Mouse (Mus musculus): Measurements from ENCODE around the gene Ints14.
"Not testable (repeated sequence)": the region's sequence is repeated elsewhere in the genome, so short reads cannot be mapped to it uniquely, and the experiment has no call there.

The Ints14 gene

GRCm38 (mm10) chr9:64953190-64953589 is 7.5 kb upstream of the Ints14 start:
- no peak for DNase-seq (ENCODE audit: low spot score)

DNA sequence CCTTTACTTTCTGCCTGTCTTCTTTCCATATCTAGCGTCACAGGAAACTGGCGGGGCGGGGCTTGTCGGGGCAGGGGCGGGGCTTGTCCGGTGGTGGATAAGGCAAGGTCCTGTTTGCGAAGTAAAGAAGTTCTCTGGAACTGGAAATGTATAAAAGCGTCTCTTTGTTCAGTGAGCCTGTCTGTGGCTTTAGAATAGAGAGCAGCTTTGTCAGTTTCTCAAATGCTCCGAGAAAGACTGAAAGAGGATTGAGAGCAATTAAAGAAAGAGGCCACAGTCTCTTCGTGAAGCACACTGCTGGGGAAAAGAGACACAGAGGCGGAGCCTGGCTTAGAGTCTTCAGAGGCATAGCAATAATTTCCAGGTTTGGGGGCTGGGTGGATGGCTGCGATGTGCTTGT is 4.4 kb upstream of the Ints14 start:
- DNase-seq (ENCODE audit: low spot score), result no peak

GRCm38 (mm10) chr9:64957276-64957675 is 3.4 kb upstream of the Ints14 start:
- no peak for DNase-seq (ENCODE audit: low spot score)

- DNase-seq (ENCODE audit: low spot score), result no peak
These were observed 244 bp downstream of the Ints14 start for GRCm38 (mm10) chr9:64960978-64961320.

DNA sequence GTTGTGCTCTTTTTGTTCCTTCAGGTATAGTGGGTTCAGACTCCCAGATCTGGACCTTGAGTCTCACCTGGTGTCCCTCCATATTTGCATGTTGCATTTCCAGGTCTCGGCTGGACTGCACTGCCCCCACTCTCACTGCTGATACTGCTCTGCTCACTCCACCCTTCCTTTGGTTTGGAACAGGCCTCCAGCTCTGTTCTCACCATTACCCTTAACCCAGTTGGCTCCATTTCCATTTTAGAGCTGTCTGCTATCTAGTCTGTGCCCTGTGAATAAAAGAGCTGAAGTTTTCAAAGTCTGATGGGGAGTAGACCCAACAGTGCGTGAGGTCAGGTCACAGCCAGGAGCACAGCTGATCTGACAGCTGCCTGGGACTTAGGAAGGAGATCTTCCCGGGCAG is 19.8 kb downstream of the Ints14 start:
- DNase-seq (ENCODE audit: low spot score), result no peak

- DNase-seq (ENCODE audit: low spot score), result no peak
These were observed 21.2 kb downstream of the Ints14 start for GRCm38 (mm10) chr9:64981904-64982303.

DNA sequence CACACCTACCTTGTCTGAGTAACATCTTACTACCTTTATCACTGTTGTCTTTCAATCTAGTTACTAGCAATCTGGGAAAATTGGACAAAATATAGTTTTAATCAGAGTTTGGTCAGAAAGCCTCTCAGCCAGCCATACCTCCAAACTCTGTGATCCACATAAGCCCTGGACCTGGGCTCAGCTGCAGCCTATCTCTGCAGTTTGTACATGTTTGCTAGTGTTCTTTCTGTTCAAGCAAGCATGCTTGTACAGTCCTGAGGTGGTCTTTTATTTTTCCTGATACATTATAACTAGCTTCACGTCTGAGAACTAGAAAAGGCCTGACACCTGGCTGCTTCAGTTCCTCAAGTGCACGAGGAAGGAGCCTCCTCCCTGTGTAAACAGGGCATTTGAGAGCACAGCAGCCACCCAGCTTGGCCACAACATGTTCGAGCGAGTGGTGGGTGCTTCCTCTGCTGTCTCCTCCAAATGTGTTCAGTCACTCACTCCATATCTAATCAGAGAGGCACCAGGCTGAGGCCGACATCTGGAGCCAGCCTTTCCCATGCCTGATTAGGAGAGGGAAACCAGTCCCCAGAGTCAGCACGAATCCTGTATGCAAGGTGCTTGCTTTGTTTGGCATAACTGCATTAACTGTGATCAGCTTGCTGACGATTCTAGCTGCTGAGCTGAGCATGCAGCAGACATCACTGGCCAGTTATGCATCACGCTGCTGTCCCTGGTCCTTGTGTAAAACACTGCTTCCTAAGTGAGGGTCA is 24.5 kb downstream of the Ints14 start:
- peak; percentile 31 for DNase-seq (ENCODE audit: low spot score)

DNA sequence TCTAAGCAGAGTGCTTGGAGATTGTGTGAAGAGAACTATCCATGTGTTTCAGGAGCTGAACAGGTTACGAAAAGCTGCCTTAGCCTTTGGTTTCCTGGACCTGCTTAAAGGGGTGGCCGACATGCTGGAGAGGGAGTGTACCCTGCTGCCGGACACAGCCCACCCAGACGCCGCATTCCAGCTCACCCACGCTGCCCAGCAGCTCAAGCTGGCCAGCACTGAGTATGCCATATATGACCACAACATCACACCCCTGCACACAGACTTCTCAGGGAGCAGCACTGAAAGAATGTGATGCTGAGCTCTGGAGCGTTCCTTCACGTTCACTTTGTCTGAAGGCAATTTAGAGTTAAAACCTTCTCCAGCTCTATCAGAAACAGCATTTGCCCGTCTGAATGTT is 25.1 kb downstream of the Ints14 start:
- DNase-seq (ENCODE audit: low spot score), result peak; percentile 11

- no peak for DNase-seq (ENCODE audit: low spot score)
These were observed 26.9 kb downstream of the Ints14 start for GRCm38 (mm10) chr9:64987651-64988050.

DNA sequence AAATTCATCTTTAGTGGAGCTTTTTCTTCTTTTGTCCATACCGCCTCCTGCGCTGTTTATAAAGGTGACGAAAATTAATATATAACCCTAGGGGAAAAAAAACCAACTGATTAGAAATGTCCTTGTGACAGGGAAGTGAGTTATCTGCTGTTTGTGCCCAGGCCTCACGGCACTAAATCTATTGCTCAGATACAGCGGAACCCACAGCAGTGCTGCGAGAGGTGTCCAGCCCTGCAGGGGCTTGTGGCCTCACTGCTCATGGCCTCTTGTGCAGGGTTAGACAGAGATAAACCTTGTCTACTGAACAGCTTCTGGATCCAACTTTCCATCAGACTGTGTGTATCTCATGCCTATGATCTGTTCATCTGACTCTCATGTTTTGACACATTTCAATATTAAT is 27.7 kb downstream of the Ints14 start:
- no peak for DNase-seq (ENCODE audit: low spot score)

DNA sequence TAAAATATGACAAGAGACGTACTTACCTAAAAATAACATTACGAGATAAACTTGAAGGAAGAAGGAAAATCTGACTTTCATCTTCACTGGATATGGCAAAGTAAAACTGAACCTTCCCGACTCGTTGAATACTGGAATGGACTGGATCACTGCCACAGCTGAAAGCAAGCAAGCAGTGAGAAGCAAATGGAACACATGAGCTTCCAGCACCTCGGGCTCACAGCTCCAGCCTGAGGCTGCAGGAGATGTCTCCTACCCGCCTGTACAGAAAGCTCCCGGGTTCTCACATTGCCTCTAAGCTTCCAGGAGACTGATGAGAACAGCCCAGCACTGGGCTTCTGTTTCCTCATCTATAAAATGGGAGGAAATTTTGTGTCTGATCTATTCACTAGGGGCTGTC is 29.6 kb downstream of the Ints14 start:
- no peak for DNase-seq (ENCODE audit: low spot score)

GRCm38 (mm10) chr9:64995464-64995863 is 34.8 kb downstream of the Ints14 start:
- not testable (repeated sequence) for DNase-seq (ENCODE audit: low spot score)

- no peak for DNase-seq (ENCODE audit: low spot score)
These were observed 40.8 kb downstream of the Ints14 start for GRCm38 (mm10) chr9:65001481-65001880.

DNA sequence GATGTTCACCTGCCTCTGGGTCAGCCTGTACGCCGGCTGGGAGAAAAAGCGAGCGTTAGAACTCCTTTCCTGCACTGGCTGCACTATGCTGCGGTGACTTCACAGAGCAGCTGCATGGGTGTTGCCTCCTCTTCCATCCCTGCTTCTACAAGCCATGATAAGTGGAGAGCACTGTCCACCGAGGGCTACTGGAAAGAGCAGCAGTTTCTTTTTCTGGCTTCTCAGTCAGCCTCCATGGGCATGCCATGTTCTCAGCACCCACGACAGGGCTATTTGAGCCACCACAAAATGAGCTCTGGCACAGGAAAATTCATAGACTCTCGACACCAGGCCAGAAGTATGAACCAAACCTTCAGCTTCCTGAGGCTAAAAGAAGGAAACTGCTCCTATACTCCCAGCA is 45.0 kb downstream of the Ints14 start:
- DNase-seq (ENCODE audit: low spot score), result no peak

DNA sequence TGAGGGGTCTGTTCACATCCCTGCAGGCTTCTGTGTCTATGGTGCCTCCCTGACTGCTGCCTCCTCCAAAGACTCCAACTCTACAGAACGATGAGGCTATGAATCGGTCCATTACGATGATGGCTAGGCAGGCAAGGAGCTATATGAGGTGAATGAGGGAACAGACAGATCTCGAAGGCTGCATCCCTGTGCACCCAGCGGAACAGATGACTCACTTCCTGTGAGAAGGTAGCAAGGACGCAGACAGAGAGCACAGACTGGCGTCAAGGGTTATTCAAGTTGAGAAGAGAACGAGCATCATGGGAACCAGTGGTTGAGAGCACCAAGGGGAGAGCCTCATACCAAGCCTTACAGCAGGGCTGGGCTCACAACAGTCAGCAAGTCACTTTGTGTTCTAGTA is 49.9 kb downstream of the Ints14 start:
- no peak for DNase-seq (ENCODE audit: low spot score)

DNA sequence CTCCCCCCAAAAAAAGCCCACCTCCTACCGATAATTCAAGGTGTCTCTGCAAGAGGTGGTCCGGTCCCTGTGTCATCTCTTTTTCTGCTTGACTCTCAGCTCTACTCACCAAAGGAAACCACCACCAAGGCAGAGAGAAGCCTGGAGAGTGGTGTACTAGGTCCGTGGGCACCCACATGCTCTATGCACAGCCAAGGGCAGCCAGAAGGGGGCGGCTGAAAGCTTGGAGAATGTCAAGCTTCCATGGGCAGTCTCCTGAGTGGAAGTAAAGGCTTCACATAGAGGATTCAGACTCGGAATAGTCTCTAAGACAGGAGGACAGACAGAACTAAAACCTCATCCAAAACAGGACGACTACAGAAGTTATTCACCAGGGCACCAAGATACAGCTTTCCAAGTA is 50.6 kb downstream of the Ints14 start:
- DNase-seq (ENCODE audit: low spot score), result peak; percentile 40

- DNase-seq (ENCODE audit: low spot score), result no peak
These were observed 54.9 kb downstream of the Ints14 start for GRCm38 (mm10) chr9:65015461-65016222.

- no peak for DNase-seq (ENCODE audit: low spot score)
These were observed 55.7 kb downstream of the Ints14 start for GRCm38 (mm10) chr9:65016241-65016977.

DNA sequence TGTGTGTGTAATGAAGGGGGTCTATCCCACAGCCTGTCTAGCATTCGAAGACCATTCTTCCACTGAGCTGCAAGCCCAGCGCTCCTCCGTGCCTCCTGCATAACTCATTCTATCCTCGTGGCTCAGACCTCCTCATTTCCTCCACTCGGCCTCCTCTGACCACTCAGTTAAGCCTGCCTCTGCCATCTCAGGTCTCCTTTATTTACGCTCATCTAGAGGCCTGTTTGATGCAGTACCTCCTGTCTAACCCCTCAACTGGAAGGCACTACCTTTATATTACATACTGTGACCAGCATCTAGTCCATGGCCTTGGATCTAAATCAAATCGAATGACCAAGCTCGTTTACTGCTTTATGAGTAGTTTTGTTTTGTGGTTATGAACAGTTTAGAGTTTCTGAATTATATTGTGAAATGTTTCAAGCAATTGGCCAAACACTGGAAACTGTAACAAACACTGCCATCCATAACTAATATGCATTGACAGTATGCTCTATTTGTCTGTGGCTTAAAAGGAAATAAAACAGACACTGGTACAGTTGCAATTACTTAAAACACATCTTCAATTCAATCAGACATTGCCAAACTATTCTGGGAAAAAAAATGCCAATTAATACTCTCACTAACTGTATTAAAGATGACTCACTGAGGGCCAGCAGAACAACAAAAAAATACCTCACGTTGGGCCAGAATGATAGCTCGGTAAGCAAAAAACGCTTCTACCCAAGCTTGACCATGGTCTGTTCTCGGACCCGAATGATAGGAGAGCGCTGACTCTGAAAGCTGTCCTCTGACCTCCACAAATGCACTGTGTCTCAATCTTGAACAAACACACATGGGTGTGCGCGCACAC is 56.5 kb downstream of the Ints14 start:
- no peak for DNase-seq (ENCODE audit: low spot score)

GRCm38 (mm10) chr9:65017896-65018295 is 57.2 kb downstream of the Ints14 start:
- no peak for DNase-seq (ENCODE audit: low spot score)

DNA sequence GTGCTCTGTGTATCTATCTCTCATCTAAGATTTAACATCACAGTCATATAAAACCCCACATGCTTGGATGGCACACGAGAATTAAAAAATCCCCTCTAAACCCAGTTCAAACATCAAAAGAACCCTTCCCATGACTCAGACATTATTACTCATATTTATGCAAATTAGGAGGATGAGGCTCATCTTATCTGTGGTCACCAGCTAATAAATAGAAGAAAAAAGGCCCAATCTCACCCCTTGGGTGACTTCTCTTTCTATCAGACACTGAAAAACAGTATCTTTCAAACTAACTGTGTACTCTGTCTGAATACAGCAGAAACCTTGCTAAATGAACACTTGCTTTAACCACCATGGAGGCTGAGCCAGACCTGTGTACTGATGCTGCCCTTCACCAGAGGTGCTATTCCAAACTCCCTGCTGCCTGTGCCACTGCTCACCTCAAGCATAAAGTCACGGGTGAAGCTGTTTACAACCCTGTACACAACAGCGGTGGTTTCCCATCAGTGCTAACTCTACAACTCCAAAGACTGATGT is 58.0 kb downstream of the Ints14 start:
- no peak for DNase-seq (ENCODE audit: low spot score)

DNA sequence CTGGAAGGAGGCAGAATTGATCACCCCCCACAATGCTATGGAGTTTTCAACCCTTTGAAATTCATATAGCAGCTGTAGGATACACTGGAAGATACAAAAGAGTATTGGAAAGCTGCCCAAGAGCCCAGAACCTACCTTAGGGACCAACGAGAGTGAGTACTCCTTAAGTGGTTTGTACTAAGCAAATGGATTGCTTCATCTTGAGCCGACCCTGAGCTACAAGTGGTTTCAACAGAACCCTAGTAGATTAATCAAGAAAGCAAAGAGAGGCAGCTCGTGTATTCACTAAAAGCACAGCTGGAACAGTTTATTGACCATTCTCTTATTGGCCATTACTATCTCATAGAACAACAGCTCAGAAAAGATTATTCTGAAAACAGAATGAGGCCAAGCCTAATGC is 58.4 kb downstream of the Ints14 start:
- no peak for DNase-seq (ENCODE audit: low spot score)

Measured in urinary bladder, postnatal 14 days (tissue).